Mouse (Mus musculus) liver, embryonic 13.5 days (tissue): Measurements from ENCODE around the gene Gpbar1. TPM values are rescaled to one million over a fixed set of nuclear protein-coding genes. Genes with fewer than 3 reads are reported as not detected.

Experiments used
- ATAC-seq: fragments of 200-750 bp; cut with Nextera tagmentation; 2 replicates; pipeline ENCODE4 v1.8.0; 2017; ENCODE audit warnings: low read depth, mild to moderate bottlenecking, moderate number of reproducible peaks, moderate library complexity
- DNase-seq: peaks from one replicate; pipeline ENCODE4 v3.0.0; 2022
- H3K27ac ChIP-seq: fragments of 300-500 bp; sonication (generic); 2 replicates; pipeline ENCODE4 v1.5.1; 2015; ENCODE audit warnings: moderate library complexity, mild to moderate bottlenecking, inconsistent platforms
- H3K27me3 ChIP-seq: fragments of 300-500 bp; sonication (generic); 2 replicates; pipeline ENCODE4 v1.6.1; 2015; ENCODE audit warnings: mild to moderate bottlenecking, inconsistent platforms
- H3K36me3 ChIP-seq: fragments of 300-500 bp; sonication (generic); 2 replicates; pipeline ENCODE4 v1.6.1; 2015; ENCODE audit warnings: mild to moderate bottlenecking, inconsistent platforms
- H3K4me1 ChIP-seq: fragments of 300-500 bp; sonication (generic); replicated peaks from 2 replicates; pipeline ENCODE4 v1.6.1; 2015; ENCODE audit warnings: inconsistent platforms
- H3K4me2 ChIP-seq: fragments of 300-500 bp; sonication (generic); 2 replicates; pipeline ENCODE4 v1.6.1; 2015; ENCODE audit warnings: inconsistent platforms, mild to moderate bottlenecking, moderate library complexity
- H3K4me3 ChIP-seq: fragments of 300-500 bp; sonication (generic); replicated peaks from 2 replicates; pipeline ENCODE4 v1.5.1; 2015; ENCODE audit warnings: mild to moderate bottlenecking, inconsistent platforms
- H3K9ac ChIP-seq: fragments of 300-500 bp; sonication (generic); 2 replicates; pipeline ENCODE4 v1.6.1; 2015; ENCODE audit warnings: mild to moderate bottlenecking, inconsistent platforms
- H3K9me3 ChIP-seq: fragments of 300-500 bp; sonication (generic); replicated peaks from 2 replicates; pipeline ENCODE4 v1.6.1; 2016; ENCODE audit warnings: inconsistent platforms
- WGBS: fragments of 180-500 bp; shearing (Covaris S2); methylation state at CpG from one replicate; pipeline ENCODE4 v1.1.7; 2015; ENCODE audit not compliant: insufficient replicate concordance; 5-methylcytosine and 5-hydroxymethylcytosine counted together
- polyA plus RNA-seq: library from polyadenylated mRNA; unstranded; fragments of >200 nt; fragmentation: Nextera tagmentation; extraction: Ambion mirVana; gene quantifications from 2 replicates; pipeline ENCODE4 v1.2.1, GENCODE M21; 2015

Gene Gpbar1
- polyA plus RNA-seq, 1 experiment from 2014 or later, result 0.75 TPM

GRCm38 (mm10) chr1:74245525-74245924, 32.8 kb upstream of the Gpbar1 start:
- H3K4me2 ChIP-seq, result no peak overlapping the region
- ATAC-seq (no peak), DNase-seq (no peak)
- H3K27me3 ChIP-seq, result no peaks in the 10 kb centered on the region
- H3K9ac ChIP-seq, result no peak overlapping the region
- H3K36me3 ChIP-seq, result peaks cover 44% of the 10 kb centered on the region
- no peaks in the 10 kb centered on the region for H3K9me3 ChIP-seq
- no peak overlapping the region for H3K4me3 ChIP-seq
- H3K4me1 ChIP-seq, result peaks cover 80% of the 10 kb centered on the region
- WGBS, result 63% methylated on average over 2 of the region's 2 CpGs
- no peak overlapping the region for H3K27ac ChIP-seq

- Histone ChIP-seq H3K9me3 (no peaks in the 10 kb centered on the region), H3K27me3 (no peaks in the 10 kb centered on the region), H3K9ac (no peak overlapping the region), H3K4me3 (no peak overlapping the region), H3K27ac (peak overlapping the region; percentile 76), H3K4me2 (no peak overlapping the region; the same call in 1 of the 2 replicates), H3K4me1 (peaks cover 49% of the 10 kb centered on the region), H3K36me3 (peaks cover 66% of the 10 kb centered on the region)
- WGBS, result 19% methylated on average over 1 of the region's 1 CpGs
- no peak for DNase-seq
- peak; percentile 47; the same call in 1 of the 2 replicates for ATAC-seq
Measured at GRCm38 (mm10) chr1:74248799-74249198, 29.6 kb upstream of the Gpbar1 start.

GRCm38 (mm10) chr1:74249331-74249980, 28.9 kb upstream of the Gpbar1 start:
- Histone ChIP-seq H3K27ac (peak overlapping the region; percentile 76), H3K9ac (no peak overlapping the region), H3K4me1 (peaks cover 43% of the 10 kb centered on the region), H3K9me3 (no peaks in the 10 kb centered on the region), H3K27me3 (no peaks in the 10 kb centered on the region), H3K4me3 (no peak overlapping the region), H3K4me2 (peak overlapping the region; percentile 13), H3K36me3 (peaks cover 72% of the 10 kb centered on the region)
- WGBS, result 42% methylated on average over 5 of the region's 5 CpGs
- ATAC-seq, result peak; percentile 59
- DNase-seq, result no peak

- Histone ChIP-seq H3K4me1 (peaks cover 36% of the 10 kb centered on the region), H3K4me2 (no peak overlapping the region), H3K27ac (peak overlapping the region; percentile 76), H3K4me3 (no peak overlapping the region), H3K36me3 (peaks cover 78% of the 10 kb centered on the region), H3K27me3 (no peaks in the 10 kb centered on the region), H3K9me3 (no peaks in the 10 kb centered on the region), H3K9ac (no peak overlapping the region)
- ATAC-seq (no peak), DNase-seq (no peak)
- WGBS, result 79% methylated on average over 4 of the region's 4 CpGs
Measured at GRCm38 (mm10) chr1:74250096-74250495, 28.3 kb upstream of the Gpbar1 start.

GRCm38 (mm10) chr1:74255704-74256345, 22.5 kb upstream of the Gpbar1 start:
- ATAC-seq, result no peak
- no peaks in the 10 kb centered on the region for H3K4me1 ChIP-seq
- WGBS, result 88% methylated on average over 8 of the region's 8 CpGs

GRCm38 (mm10) chr1:74256782-74257181, 21.6 kb upstream of the Gpbar1 start:
- DNase-seq, result no peak
- Histone ChIP-seq H3K4me2 (no peak overlapping the region), H3K9me3 (no peaks in the 10 kb centered on the region), H3K36me3 (peaks cover 91% of the 10 kb centered on the region), H3K27me3 (no peaks in the 10 kb centered on the region), H3K9ac (no peak overlapping the region), H3K27ac (no peak overlapping the region), H3K4me1 (no peaks in the 10 kb centered on the region), H3K4me3 (no peak overlapping the region)
- WGBS, result 81% methylated on average over 4 of the region's 4 CpGs
- no peak for ATAC-seq

More at GRCm38 (mm10) chr1:74255704-74256345, 22.5 kb upstream of the Gpbar1 start:
- H3K9me3 ChIP-seq, result no peaks in the 10 kb centered on the region
- no peak for DNase-seq
- no peaks in the 10 kb centered on the region for H3K27me3 ChIP-seq
- no peak overlapping the region for H3K4me3 ChIP-seq
- H3K27ac ChIP-seq, result no peak overlapping the region
- no peak overlapping the region for H3K4me2 ChIP-seq
- H3K9ac ChIP-seq, result no peak overlapping the region
- H3K36me3 ChIP-seq, result peaks cover 91% of the 10 kb centered on the region

GRCm38 (mm10) chr1:74262510-74262909, 15.8 kb upstream of the Gpbar1 start:
- H3K9me3 ChIP-seq, result no peaks in the 10 kb centered on the region
- 72% methylated on average over 6 of the region's 6 CpGs for WGBS
- no peak for ATAC-seq
- no peaks in the 10 kb centered on the region for H3K4me1 ChIP-seq
- peaks cover 97% of the 10 kb centered on the region for H3K36me3 ChIP-seq
- no peak for DNase-seq
- no peak overlapping the region for H3K4me2 ChIP-seq
- no peak overlapping the region for H3K27ac ChIP-seq
- no peak overlapping the region for H3K4me3 ChIP-seq
- H3K9ac ChIP-seq, result no peak overlapping the region
- no peaks in the 10 kb centered on the region for H3K27me3 ChIP-seq

- Histone ChIP-seq H3K9ac (no peak overlapping the region), H3K27me3 (no peaks in the 10 kb centered on the region), H3K4me2 (no peak overlapping the region), H3K9me3 (no peaks in the 10 kb centered on the region), H3K4me3 (no peak overlapping the region), H3K36me3 (peaks cover 50% of the 10 kb centered on the region), H3K27ac (no peak overlapping the region), H3K4me1 (no peaks in the 10 kb centered on the region)
- WGBS, result 75% methylated on average over 8 of the region's 8 CpGs
- ATAC-seq (no peak), DNase-seq (no peak)
Measured at GRCm38 (mm10) chr1:74268750-74269149, 9.6 kb upstream of the Gpbar1 start.

- Histone ChIP-seq H3K9ac (no peak overlapping the region), H3K9me3 (no peaks in the 10 kb centered on the region), H3K4me2 (no peak overlapping the region), H3K4me3 (no peak overlapping the region), H3K27ac (no peak overlapping the region), H3K27me3 (no peaks in the 10 kb centered on the region), H3K36me3 (peaks cover 21% of the 10 kb centered on the region), H3K4me1 (peaks cover 9% of the 10 kb centered on the region)
- no peak for ATAC-seq
- DNase-seq, result no peak
- WGBS, result 73% methylated on average over 4 of the region's 4 CpGs
Measured at GRCm38 (mm10) chr1:74271659-74272058, 6.7 kb upstream of the Gpbar1 start.

GRCm38 (mm10) chr1:74275015-74275414, 3.3 kb upstream of the Gpbar1 start:
- peak overlapping the region; percentile 35; the same call in 1 of the 2 replicates for H3K27ac ChIP-seq
- ATAC-seq, result peak; percentile 37
- DNase-seq, result no peak
- no peaks in the 10 kb centered on the region; the same call in 1 of the 2 replicates for H3K27me3 ChIP-seq
- 19% methylated on average over 9 of the region's 9 CpGs for WGBS
- H3K36me3 ChIP-seq, result peaks cover 13% of the 10 kb centered on the region
- no peak overlapping the region for H3K4me3 ChIP-seq
- H3K4me2 ChIP-seq, result no peak overlapping the region
- peaks cover 17% of the 10 kb centered on the region for H3K4me1 ChIP-seq
- no peak overlapping the region for H3K9ac ChIP-seq
- no peaks in the 10 kb centered on the region for H3K9me3 ChIP-seq

- no peak for DNase-seq
- Histone ChIP-seq H3K4me2 (no peak overlapping the region), H3K4me3 (no peak overlapping the region), H3K4me1 (peaks cover 23% of the 10 kb centered on the region), H3K9ac (no peak overlapping the region), H3K9me3 (no peaks in the 10 kb centered on the region), H3K27ac (no peak overlapping the region), H3K27me3 (no peaks in the 10 kb centered on the region; the same call in 1 of the 2 replicates), H3K36me3 (peaks cover 33% of the 10 kb centered on the region)
- WGBS, result 60% methylated on average over 6 of the region's 6 CpGs
- no peak for ATAC-seq
Measured at GRCm38 (mm10) chr1:74277041-74277440, 1.3 kb upstream of the Gpbar1 start.
